Mouse (Mus musculus) cerebellum, adult 2 months (tissue): Measurements from ENCODE around the gene 9930021J03Rik. TPM values are rescaled to one million over a fixed set of nuclear protein-coding genes. Genes with fewer than 3 reads are reported as not detected.
A peak's percentile ranks its signal among the peaks of the same experiment; 100 is the strongest.

ENCODE experiments used
- DNase-seq, 2 experiments: peaks; one replicate each; pipeline ENCODE4 v3.0.0; 2021
- H3K27ac ChIP-seq: fragments of 200-500 bp; 2 replicates; pipeline ENCODE4 v1.5.1; 2012; ENCODE audit warnings: low read length, control low read depth, inconsistent platforms; ENCODE audit not compliant: insufficient read depth
- H3K27me3 ChIP-seq: fragments of 200-500 bp; 2 replicates; pipeline ENCODE4 v1.6.1; 2012; ENCODE audit warnings: inconsistent platforms, mild to moderate bottlenecking, low read length, moderate library complexity; ENCODE audit not compliant: control insufficient read depth, insufficient read depth
- H3K4me1 ChIP-seq: fragments of 200-500 bp; 2 replicates; pipeline ENCODE4 v1.6.1; 2011; ENCODE audit warnings: low read length; ENCODE audit not compliant: control insufficient read depth, insufficient read depth
- H3K4me3 ChIP-seq: fragments of 200-500 bp; replicated peaks from 2 replicates; pipeline ENCODE3; 2011; ENCODE audit warnings: mild to moderate bottlenecking, low read depth, low read length, control low read depth; ENCODE audit not compliant: insufficient read depth
- CTCF ChIP-seq: fragments of 200-500 bp; IDR thresholded peaks from 2 replicates; pipeline ENCODE4 v1.5.1; 2011; ENCODE audit warnings: low read depth, mild to moderate bottlenecking, control low read depth, low read length, moderate library complexity, borderline replicate concordance; ENCODE audit not compliant: insufficient read depth
- POLR2A ChIP-seq: fragments of 200-500 bp; IDR thresholded peaks from 2 replicates; pipeline ENCODE4 v1.6.1; 2011; ENCODE audit warnings: low read length, control low read depth, borderline replicate concordance; ENCODE audit not compliant: insufficient read depth
- WGBS: fragments of 180-500 bp; shearing (Covaris S2); methylation state at CpG from one replicate; pipeline ENCODE4 v1.1.7; 2018; 5-methylcytosine and 5-hydroxymethylcytosine counted together
- polyA plus RNA-seq: library from polyadenylated mRNA; depleted of rRNA; stranded (reverse); fragments of >200 nt; gene quantifications from 2 replicates; pipeline ENCODE4 v1.2.3, GENCODE M21; 2012

Gene 9930021J03Rik
- polyA plus RNA-seq, 1 experiment: 25.6 TPM

- no peak overlapping the region for H3K27ac ChIP-seq
- WGBS: 49% methylated on average over 6 of the region's 6 CpGs
- DNase-seq: no peak
These were observed 18.4 kb upstream of the 9930021J03Rik start for GRCm38 (mm10) chr19:29824034-29824700.

GRCm38 (mm10) chr19:29823456-29824010 lies 17.7 kb upstream of the 9930021J03Rik start:
- Histone ChIP-seq H3K27me3 (no peaks in the 10 kb centered on the region), H3K4me3 (no peak overlapping the region), H3K4me1 (no peaks in the 10 kb centered on the region), H3K27ac (no peak overlapping the region)
- WGBS: 63% methylated on average over 12 of the region's 12 CpGs
- DNase-seq: no peak
- TF ChIP-seq POLR2A: no peak
- no peak for TF ChIP-seq CTCF

More at GRCm38 (mm10) chr19:29824034-29824700, 18.4 kb upstream of the 9930021J03Rik start:
- no peaks in the 10 kb centered on the region for H3K27me3 ChIP-seq
- TF ChIP-seq CTCF: peak; percentile 40; the same call in 1 of the 2 replicates
- TF ChIP-seq POLR2A: no peak
- no peak overlapping the region for H3K4me3 ChIP-seq
- no peaks in the 10 kb centered on the region for H3K4me1 ChIP-seq

GRCm38 (mm10) chr19:29820966-29821365 lies 15.2 kb upstream of the 9930021J03Rik start:
- peak in 1 of 2 experiments; percentile 58 for DNase-seq

GRCm38 (mm10) chr19:29812581-29813460 lies 7.0 kb upstream of the 9930021J03Rik start, which contains the start of gene Ranbp6:
TSS of gene Ranbp6 (minus strand) at chr19:29812974.
- WGBS: under 1% methylated on average over 47 of the region's 47 CpGs
- no peaks in the 10 kb centered on the region for H3K27me3 ChIP-seq
- peak within 1 kb of the TSS; percentile 69 for H3K27ac ChIP-seq
- TF ChIP-seq POLR2A (peak; percentile 96), CTCF (no peak)
- DNase-seq: peak; percentile 93 to 95
- H3K4me3 ChIP-seq: peak within 1 kb of the TSS; percentile 96
- peaks cover 3% of the 10 kb centered on the region; the same call in 1 of the 2 replicates for H3K4me1 ChIP-seq

More at GRCm38 (mm10) chr19:29820966-29821365, 15.2 kb upstream of the 9930021J03Rik start:
- no peaks in the 10 kb centered on the region for H3K27me3 ChIP-seq
- H3K4me3 ChIP-seq: no peak overlapping the region
- no peak overlapping the region for H3K27ac ChIP-seq
- H3K4me1 ChIP-seq: no peaks in the 10 kb centered on the region
- TF ChIP-seq CTCF (peak; percentile 41; the same call in 1 of the 2 replicates), POLR2A (no peak)

- no peaks in the 10 kb centered on the region for H3K27me3 ChIP-seq
- no peak overlapping the region for H3K27ac ChIP-seq
- 91% methylated on average over 5 of the region's 5 CpGs for WGBS
- peaks cover 3% of the 10 kb centered on the region; the same call in 1 of the 2 replicates for H3K4me1 ChIP-seq
- no peak overlapping the region for H3K4me3 ChIP-seq
- no peak for DNase-seq
- no peak for TF ChIP-seq CTCF
- no peak for TF ChIP-seq POLR2A
These were observed 4.2 kb upstream of the 9930021J03Rik start for GRCm38 (mm10) chr19:29810022-29810421.

GRCm38 (mm10) chr19:29805101-29805916 lies 480 bp downstream of the 9930021J03Rik start:
- Histone ChIP-seq H3K27ac (peak overlapping the region; percentile 86), H3K4me3 (peak overlapping the region; percentile 87), H3K27me3 (no peaks in the 10 kb centered on the region), H3K4me1 (peaks cover 5% of the 10 kb centered on the region; the same call in 1 of the 2 replicates)
- peak; percentile 49 to 57 for DNase-seq
- under 1% methylated on average over 72 of the region's 72 CpGs for WGBS
- TF ChIP-seq CTCF (no peak), POLR2A (no peak)

- DNase-seq: no peak
- Histone ChIP-seq H3K27me3 (no peaks in the 10 kb centered on the region), H3K27ac (no peak overlapping the region), H3K4me3 (peak overlapping the region; percentile 34), H3K4me1 (peaks cover 5% of the 10 kb centered on the region; the same call in 1 of the 2 replicates)
- TF ChIP-seq POLR2A (no peak), CTCF (no peak)
- WGBS: 19% methylated on average over 3 of the region's 3 CpGs
These were observed 1.8 kb downstream of the 9930021J03Rik start for GRCm38 (mm10) chr19:29803946-29804345.
